Mouse (Mus musculus) neutrophil, adult 5-6 weeks (primary cell): ENCODE measurements around the gene Cabp2. TPM values are rescaled to one million over a fixed set of nuclear protein-coding genes. Genes with fewer than 3 reads are reported as not detected.
A peak's percentile ranks its signal among the peaks of the same experiment; 100 is the strongest.

Experiments used
- ATAC-seq: fragments of 151-379, 151-347 bp; 2 replicates; pipeline ENCODE4 v1.8.0; 2017; ENCODE audit warnings: mild to moderate bottlenecking, moderate TSS enrichment; ENCODE audit not compliant: insufficient number of reproducible peaks, poor library complexity, low FRiP score, severe bottlenecking; ENCODE audit errors: extremely low read depth
- total RNA-seq: library from RNA; stranded (forward); fragments of 200-1000 nt; gene quantifications from 2 replicates; pipeline ENCODE4 v1.2.3, GENCODE M21; 2017

Gene Cabp2
- total RNA-seq, 1 experiment from 2014 or later = not detected

DNA sequence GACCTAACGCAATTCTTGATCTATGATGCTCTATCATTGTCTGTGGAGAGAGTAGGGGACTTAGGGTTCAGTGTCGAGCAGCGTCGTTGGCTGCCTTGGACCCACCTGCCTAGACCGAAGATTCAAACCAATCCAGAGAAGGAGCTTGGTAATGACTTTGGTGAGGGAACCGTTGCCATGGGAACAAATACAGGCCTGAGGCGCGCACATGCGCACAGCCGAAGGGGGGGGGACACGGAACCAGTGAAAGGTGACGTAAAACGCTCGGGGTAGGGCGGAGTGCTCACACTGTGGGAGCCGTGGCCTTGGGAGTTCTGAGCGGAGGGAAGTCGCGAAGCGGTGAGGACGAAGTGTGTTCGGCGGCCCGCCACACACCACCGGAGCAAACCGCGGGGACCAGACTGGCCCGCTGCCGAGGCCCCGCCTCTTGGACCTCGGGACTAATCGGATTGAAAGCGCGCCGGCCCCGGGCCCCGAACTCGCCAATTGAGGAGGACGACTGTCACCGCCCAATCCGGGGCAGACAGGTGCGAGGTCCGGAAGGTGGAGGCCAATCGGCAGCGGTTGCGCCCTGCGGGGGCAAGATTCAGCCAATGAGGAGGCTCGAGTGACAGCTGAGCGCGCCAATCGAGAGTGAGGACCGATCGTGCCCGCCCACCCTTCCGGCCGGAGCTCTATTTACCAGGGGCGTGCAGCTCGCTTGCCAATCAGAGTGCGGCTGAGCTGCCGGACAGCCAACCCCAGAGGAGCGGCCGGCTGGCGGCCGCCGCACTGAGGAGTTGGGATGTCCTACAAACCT is 15.5 kb downstream of the Cabp2 start, which contains the start of gene Cdk2ap2:
Cdk2ap2 (plus strand) TSS at position 541 of the 799 bp plus-strand sequence.
- peak; percentile 78 for ATAC-seq

DNA sequence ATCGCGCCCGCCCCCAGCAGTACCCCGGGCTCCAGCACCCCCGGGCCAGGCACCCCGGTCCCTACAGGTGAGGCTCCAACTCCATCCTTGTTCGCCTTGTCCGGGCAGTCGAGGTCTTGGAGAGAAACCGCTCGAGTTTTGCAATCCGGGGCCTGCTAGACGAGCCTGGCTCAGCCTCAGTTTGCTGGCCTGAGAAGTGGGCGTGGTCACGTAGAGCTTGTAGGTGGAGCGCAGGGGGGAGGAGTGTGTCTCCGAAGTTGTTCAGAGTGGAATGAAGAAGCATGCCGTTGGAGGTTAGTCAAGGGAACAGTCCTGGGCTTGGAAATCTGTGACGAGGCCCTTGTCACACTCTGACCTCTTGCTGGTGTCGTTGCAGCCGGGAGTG is 16.1 kb downstream of the Cabp2 start:
- peak; percentile 42 for ATAC-seq

DNA sequence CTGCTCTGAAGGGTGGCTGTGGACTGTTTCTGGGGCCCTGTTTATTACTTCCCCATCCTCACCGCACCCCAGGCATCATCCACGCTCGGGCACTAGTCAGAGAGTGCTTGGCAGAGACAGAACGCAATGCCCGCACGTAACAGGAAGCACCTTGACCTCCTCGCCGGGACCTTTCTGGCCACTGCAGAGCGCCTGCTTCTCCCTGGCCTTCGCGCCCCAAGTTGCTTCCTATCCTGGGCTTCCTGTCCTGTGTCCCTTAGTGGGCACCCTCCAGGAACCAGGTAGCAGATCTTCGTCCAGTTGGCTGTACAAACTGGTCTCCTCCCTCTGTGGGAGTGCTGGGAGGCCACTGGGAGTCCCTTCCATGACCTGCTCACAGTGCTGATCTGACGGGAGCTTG is 17.0 kb downstream of the Cabp2 start:
- no peak for ATAC-seq

DNA sequence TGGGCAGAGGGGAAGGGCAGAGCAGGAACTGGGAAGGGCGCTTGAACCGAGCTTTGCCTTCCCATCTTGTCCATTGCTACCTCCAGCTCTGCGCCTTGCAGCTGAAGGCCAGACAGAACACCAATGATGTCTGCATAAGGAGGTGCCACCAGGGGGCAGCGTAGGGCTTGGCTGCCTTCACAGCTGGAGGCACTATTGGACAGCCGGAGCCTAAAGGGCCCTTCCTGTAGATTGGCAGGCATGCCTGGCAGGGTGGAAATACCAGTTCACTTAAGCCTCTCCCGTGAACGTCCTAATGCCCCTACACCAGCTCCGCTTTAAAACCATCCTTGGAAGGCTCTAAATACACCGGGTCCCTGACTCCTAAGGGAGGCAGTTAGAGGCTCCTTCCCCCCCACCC is 17.7 kb downstream of the Cabp2 start:
- ATAC-seq = peak; percentile 44

DNA sequence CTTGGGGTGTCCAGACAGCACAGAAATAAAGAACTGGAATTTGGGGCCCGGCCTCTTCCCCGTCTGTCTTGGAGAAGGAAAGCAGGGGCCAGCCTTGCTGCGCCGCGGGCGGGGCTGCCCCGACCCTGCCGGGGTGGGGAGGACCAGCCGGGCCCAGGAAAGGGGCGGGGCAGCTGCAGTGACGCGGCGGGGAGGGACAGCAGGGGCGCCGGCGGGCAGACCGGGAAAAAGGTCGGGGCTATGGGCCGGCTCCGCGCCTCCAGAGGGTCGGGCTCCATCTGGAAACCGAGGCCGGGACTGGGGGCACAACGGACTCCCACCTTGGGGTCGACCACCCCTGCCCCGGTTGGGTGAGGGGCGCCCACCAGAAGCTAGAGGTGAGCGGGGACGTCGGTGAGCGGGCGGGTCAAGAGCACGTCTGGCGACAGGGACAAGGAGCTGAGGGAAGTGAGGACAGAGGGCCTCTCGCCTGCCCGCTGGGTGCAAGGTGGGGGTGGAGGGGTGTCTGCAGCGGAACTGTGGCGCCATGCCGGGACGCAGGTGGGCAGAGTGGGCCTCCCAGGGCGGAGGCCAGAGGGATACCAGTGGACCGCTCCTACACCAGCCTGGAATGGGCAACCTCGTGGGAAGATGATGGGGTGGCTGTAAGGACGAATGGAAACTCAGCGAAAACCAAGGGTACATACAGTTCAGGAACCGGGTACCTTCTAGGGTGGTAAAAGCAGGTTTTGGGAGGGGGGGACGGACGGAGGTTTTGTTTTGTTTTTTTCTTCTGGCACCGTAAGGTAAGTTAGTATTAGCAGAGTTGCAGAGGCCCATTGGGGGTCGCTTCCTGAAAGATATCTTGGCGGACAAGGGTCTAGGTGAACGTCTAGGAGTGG is 18.7 kb downstream of the Cabp2 start, which contains the start of gene Pitpnm1:
Pitpnm1 (plus strand) TSS at position 162 of the 881 bp plus-strand sequence.
- ATAC-seq = no peak

DNA sequence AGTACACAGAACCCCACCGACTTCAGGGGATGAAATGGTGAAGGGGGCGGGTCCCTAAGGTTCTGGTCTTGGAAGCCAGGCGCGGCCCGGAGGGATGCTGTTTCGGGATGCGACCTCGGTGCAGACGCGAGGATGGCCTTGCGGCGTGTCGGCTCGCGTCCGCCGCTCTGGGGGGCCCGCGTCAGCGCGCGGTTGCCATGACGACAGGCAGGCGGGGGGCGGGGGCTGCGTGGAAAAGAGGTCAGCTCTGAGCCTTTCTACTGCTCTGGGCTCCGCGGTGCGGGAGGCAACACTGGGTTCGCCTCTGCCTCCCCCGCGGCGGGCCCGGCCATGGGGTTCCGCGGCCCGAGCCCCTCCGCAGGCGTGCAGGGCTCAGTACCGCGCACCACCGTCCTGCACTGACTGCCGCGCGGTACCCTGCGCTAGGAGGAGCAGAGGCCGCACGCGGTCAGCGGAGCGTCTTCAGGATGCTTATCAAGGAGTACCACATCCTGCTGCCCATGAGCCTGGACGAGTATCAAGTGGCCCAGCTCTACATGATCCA is 19.4 kb downstream of the Cabp2 start:
- ATAC-seq = no peak

DNA sequence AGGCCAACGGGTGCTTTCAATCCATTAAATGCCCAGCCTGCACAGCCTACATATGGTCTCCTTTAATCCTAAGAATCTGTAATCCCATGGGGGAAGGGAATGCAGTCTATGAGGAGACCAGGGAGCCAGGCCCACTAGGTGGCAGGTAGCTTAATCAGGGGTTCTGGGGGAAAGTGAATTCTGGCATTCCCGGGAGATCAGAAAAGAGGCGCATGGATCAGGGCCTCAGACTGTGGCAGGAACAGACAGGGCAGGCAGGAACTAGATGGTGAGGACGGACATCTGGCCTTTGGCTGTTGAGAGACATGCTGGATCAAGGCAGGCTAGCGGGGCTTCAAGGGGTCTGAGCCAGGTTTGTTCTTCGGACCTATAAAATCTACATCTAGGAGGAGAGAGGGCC is 20.1 kb downstream of the Cabp2 start:
- ATAC-seq = no peak

DNA sequence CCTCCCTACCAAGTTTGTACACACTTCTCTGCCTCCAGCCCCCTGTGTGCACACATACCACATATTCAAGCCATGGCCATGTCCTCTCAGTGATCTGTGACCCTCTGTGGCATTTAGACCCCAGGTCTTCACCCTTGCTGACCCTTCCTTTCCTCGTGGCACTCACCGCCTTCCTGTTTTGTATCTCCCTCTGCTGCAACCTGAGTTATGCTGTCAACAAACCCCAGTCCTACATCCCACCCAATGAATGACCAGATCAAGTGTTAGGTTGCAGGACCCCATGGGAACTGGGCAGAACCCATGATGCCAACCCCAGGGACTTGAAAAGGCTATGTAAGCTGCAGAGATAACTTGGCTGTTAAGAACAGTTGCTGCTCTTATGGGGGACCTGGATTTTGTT is 20.7 kb downstream of the Cabp2 start:
- no peak for ATAC-seq

DNA sequence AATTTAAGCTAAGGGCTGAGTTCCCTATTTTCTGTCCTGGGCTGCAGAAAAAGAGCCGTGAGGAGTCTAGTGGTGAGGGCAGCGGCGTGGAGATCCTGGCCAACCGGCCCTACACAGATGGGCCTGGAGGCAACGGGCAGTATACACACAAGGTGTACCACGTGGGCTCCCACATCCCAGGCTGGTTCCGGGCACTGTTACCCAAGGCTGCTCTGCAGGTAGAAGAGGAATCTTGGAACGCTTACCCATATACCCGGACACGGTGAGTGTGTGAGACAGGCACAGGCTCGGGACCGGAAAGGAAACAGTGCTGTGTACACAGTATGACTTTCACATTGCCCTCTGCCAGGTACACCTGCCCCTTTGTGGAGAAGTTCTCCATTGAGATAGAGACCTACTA is 21.2 kb downstream of the Cabp2 start:
- no peak for ATAC-seq

DNA sequence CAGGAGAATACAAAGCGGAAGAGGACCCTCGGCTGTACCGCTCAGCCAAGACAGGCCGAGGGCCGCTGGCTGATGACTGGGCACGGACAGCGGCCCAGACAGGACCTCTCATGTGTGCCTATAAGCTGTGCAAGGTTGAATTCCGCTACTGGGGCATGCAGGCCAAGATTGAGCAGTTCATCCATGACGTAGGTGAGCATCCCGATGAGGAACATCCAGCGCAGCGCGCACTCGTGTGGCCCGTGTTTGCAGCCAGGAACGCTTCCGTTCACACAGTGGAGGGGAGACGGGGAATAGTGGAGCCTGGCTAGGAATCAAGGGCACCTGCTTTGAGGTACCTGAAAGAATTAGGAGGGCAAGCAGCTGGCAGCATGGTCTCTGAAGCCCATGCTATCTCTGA is 21.9 kb downstream of the Cabp2 start:
- no peak for ATAC-seq

DNA sequence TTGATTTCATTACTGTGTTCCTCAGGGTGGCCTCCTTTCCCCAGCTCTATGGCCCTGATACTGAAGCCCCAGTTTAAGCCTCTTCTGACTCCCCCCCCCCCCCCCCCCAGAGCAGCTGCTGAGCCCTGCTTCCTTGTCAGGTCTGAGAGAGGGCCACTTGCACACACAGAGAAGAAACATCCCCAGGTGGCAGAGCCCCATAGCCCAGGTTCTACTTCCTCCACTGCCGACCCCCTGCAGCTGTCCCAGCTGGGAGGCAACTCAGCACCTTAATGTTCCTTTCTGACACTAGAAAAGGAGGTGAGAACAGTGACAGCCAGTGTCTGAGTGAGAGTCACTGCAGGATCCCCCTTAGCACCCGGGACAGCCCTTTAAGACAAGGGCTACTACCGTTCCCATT is 22.4 kb downstream of the Cabp2 start:
- ATAC-seq = no peak

DNA sequence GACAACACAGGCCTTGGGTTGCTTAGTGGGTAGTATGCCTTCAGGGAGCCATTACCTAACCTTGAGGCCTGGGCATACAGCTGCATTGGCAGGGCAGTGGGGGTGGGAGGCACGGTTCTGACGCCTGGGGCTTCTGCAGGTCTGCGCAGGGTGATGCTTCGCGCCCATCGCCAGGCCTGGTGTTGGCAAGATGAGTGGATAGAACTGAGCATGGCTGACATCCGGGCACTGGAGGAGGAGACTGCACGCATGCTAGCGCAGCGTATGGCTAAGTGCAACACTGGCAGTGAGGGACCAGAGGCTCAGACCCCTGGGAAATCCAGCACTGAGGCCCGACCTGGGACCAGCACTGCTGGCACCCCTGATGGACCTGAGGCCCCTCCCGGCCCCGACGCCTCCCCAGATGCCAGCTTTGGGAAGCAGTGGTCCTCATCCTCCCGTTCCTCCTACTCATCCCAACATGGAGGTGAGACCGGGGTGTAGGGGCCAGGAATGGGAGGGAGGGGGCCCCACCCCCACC is 23.4 kb downstream of the Cabp2 start:
- no peak for ATAC-seq

DNA sequence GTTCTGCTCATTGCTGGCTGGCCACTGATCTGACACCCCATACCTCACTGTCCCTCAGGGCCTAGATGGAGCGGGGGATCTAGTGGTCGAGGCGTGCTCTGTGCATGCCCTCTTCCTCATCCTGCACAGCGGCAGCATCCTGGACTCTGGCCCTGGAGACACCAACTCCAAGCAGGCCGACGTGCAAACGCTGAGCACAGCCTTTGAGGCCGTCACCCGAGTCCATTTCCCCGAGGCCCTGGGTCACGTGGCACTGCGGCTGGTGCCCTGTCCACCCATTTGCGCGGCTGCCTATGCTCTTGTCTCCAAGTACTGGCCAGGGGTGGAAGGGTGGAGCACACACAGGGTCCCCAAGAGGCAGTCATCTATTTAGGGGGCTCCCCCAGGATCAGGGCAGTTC is 25.3 kb downstream of the Cabp2 start:
- ATAC-seq = no peak

DNA sequence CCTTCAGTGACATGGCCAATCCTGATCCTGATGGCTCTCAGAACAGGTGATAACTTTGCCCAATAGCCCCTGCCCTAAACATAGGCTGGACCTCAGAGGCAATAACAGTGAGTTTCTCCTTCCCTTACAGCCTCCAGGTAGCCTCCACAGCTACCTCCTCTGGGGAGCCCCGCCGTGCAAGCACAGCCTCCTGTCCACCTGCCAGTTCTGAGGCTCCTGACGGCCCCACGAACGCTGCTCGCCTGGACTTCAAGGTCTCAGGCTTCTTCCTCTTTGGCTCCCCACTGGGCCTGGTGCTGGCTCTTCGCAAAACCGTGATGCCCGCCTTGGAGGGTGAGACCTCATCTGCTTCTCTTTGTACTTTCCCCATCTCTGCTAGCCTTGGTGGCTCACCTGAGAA is 27.2 kb downstream of the Cabp2 start:
- no peak for ATAC-seq

DNA sequence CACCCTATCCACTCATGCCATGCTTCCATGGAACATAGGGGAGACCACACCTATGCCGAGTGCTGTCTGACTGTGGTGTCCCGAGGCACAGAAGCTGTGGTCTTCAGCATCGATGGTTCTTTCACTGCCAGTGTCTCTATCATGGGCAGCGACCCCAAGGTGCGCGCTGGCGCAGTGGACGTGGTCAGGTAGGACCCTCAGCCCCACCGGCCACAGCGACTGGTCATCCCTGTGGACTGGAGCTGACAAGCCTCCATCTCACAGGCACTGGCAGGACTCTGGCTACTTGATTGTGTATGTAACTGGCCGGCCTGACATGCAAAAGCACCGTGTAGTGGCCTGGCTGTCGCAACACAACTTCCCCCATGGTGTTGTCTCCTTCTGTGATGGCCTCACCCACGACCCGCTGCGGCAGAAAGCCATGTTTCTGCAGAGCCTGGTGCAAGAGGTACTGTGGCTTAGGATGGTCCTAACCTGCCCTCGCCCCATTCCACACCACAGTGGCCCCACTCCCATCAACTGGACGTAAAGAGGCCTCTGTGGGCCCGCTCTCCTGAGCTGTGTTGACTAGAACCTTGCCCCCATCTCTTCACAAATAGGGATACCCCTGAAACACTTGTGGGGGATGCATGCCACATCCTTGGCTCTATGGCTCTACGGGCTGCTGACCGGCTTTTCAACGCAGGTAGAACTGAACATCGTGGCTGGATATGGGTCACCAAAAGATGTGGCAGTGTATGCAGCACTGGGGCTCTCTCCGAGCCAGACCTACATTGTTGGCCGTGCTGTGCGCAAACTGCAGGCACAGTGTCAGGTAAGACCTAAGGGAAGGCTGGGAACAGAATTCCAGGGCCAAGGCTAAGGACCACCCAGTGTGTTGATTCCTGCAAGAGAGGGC is 30.9 kb downstream of the Cabp2 start:
- no peak for ATAC-seq

DNA sequence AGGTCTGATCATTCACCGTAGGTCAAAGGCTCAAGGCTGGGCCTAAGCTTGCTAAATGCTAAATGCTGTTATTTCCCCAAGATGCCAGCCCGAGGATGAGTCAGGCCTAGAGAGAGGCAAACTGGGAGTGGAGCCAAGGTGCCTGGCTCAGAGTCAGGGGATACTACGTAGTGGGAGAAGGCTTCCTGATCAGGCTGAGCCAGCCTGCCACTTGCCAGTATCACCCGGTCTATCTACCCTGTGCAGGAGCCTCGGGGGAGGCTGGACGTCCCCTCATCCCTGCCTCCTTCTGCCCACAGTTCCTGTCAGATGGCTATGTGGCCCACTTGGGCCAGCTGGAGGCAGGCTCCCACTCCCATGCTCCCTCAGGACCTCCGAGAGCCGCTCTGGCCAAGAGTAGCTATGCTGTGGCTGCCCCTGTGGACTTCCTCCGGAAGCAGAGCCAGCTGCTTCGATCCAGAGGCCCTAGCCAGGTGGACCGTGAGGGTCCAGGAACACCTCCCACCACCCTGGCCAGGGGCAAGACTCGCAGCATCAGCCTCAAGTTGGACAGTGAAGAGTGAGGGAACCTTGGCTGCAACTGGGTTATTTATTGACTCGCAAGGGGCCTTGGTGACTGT is 31.9 kb downstream of the Cabp2 start:
- ATAC-seq = no peak

DNA sequence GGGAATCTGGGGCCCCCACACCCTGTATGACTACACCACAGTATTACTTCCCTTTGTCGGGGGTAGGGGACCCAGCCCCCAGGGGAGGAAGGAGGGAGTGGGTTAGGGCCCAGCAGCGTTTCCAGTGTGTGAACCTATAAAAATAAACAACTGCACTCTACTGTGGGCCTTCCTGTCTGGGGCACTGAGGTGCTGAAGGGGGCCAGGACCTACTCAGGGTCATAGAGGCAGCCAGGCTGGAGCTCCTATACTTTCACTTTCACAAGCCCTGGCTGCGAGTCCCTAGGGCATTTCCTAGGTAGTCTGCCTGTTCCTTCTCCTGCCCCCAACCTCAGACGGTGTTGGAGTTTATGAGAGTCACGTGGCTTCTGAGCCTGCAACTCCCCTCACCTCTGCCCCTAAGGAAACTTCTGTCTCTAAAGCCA is 32.4 kb downstream of the Cabp2 start:
- ATAC-seq = peak; percentile 59

DNA sequence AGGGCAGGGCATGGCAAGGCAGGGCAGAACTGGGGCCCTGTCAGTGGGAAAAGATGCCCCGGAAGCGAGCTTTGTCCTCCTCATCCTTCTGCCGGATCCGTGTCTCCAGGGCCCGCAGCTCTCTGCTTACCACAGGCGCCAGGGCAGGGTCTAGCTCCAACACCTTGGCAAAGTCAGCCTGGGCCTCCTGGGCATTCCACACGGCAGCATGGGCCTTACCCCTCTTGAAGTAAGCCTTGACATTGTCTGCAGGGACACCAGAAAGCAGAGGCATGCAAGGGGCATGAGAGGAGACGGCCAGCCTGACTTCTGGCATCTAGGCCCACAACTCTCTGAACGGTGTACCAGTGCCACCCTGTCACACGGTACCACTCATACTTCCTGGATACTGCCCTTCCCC is 33.2 kb downstream of the Cabp2 start:
- no peak for ATAC-seq
